Mouse (Mus musculus) thymus, postnatal 10 days (tissue): ENCODE data around the gene Cdip1.
"Not testable (repeated sequence)": the region's sequence is repeated elsewhere in the genome, so short reads cannot be mapped to it uniquely, and the experiment has no call there.

Experiments used
- DNase-seq, 2 experiments: peaks; one replicate each; pipeline ENCODE4 v3.0.0; 2021; ENCODE audit warnings: low spot score in 2 of 2

Cdip1 gene

DNA sequence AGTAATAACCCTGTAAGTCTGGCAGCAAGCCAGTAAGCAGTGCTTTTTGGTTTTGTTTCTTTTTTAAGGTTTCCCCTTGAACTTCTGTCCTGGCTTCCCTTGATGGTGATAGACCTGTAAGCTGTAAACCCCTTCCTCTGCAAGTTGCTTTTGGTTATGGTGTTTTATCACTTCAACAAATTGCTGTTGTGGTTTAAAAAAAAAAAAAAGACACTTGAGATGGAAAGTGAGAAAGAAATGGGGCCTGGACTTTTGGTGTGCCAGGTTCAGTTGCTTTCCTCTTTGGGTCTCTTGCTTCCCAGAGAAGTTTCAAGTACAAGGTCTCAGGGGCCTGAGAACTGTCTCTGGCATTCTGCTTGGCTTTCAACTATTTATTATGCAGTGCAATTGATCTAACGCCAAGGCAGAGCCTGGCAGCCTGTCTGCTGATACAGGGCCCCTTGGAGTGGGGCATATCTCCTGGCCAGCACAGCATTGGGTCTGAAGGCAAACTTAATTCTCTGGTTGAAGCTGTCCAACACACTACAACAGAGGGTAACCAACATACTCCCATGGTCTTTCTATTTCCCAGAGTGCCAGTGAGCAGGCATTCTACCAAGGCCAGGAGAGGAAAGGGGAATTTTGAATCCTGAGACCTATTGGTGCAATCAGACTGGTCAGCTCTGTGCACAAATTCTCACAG, 16.7 kb downstream of the Cdip1 start:
- no peak for DNase-seq

DNA sequence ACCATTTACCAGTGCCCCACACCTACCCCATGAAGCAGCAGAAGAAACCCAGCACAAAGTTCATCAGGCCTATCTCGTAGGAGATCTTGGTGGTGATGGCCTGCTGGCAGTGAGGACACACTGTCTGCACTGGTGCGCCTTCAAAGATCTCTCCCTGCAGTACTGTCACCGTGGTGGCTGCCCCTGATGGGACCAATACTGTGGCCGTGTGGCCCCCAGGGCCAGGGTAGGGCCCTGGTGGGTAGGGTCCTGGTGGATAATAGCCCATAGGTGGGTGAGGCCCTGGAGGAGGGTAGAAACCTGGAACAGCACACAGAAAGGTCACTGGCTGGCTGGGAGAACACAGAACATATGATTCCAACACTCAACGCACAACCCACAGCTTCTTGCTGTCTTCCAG, 21.4 kb downstream of the Cdip1 start:
- no peak for DNase-seq

DNA sequence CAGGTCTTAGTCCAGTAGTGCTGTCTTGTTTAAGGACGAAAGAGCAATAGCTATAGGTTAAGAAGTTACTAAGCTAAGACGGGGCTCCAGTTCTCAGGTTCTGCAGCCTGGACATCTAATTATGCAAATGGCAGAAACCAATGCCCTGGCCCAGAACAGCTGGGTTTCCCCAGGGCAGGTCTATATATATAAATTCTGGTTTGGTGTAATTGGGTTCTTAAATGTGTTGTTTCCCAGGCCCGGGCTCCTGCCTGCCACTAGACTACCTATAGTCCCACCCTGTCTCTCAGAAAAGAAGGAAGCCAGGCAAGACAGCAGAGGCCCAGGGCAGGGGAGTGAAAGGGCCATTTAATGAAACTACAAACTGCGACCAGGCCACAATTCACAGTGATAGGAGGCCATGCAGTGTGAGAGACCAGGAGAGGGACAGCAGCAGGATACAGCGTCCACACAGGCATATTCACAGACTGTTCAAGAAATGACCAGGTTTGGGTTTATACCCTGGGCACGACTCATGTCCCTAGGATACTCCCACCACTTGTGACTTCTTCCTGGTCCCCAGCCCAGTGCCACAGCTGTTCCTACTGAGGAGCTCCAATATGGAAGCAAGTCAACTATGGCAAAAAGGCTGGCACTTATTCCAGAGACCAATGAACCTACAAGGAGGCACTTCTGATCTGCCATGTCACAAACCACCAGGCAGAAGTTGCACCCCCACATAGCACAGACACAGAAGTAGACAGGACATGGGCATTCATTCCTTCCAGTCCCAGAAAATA, 22.9 kb downstream of the Cdip1 start:
- DNase-seq: no peak

DNA sequence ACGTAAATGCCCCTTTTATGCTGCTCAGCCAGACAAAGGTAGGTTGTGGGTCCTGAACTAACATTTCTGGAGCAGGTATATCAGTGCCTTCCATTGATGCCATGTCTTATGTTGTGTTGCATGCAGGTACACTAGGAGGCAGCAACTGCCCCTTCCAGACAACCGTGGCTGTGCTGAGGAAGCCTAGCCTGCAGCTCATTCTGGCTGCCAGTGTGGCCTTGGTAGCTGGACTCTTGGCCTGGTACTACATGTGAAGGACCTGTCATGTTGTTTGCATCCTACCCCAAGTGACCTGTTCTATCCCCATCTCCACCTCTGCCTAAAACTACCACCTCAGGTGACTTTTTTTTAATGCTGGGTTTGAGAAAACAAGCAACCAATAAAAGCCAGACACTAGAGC, 24.2 kb downstream of the Cdip1 start:
- no peak for DNase-seq

DNA sequence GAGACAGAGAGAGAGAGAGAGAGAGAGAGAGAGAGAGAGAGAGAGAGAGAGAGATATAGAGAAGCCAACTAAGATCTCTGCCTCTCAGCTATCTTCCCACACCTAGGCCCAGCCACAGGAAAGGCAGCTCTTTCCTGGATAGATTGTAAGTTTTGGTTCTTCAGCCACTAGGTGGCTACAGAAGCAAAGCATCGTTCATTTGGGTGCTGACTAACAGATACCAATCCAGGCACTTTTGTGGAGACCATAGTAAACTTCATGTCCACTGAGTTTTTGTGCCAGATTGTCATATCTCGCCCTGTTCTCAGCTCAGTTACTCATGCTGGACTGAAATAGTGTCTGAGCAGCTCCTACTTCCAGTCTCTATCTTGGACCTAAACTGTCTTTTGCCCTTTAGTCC, 26.8 kb downstream of the Cdip1 start:
- DNase-seq: peak; percentile 7 to 57

DNA sequence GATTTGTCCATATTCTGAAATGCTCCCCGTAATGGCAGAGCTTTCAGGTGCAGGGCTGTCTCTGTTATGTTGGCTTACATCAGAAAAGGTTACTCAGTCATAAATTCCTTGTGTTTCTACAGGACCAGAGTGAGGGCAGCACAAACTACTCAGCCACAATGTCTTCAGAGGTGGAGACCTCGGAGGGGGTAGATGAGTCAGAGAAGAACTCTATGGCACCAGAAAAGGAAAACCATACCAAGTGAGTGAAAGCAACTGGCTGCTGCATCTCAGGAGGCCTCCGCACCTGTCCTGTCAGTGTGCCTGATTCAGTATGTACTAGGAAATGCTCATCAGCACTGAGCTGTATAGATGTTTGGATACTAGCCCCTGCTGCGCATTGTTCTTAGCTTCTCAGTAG, 27.7 kb downstream of the Cdip1 start:
- DNase-seq: no peak

DNA sequence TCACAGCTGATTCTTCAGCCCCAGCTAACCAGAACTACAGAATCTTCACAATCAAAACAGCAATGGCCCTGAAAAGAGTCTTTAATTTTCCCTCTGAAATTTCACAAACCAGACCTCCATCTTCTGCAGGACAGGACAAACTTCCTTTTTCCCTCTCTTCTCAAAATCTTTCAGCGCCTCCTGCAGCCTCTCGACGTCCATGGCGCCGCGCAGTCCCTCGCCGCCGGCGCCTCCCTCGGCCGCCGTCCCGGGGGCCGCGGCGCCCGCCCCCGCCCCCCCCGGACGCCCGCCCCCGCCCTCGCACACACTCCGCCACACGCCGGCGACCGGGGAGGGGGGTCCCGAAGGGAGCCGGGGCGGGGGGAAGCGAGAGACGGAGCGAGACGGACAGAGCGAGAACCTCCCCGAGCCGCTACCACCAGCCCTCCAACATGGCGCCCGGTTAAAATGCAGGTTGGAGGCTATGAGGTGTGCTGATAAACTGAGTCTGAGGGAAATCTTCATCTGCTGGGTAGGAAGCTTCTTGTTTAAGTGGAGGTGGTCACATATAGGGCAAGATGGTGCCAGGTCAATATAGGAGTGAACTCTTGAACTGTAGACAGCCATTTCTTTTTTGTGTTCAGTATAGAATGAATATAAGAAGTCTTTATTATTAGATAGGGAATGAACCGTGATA, 33.3 kb downstream of the Cdip1 start:
- DNase-seq: not testable (repeated sequence)

DNA sequence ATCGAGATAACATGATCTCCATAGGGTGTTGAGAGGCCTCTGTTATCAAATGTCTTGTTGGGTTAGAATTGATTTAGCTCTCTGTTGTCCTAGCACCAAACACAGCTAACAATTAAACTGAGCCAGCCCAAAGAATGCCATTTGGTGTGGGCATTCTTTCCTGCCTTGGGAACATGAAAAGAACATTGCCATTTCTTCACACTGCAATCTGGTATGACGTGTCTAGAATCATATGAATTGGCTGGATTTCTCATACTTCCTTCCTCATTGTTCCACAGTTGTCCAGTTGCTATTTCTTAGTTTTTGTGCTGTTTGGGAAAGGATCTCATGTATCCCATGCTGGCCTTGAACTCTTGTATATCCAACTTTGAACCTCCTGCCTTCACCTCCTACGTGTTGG, 36.0 kb downstream of the Cdip1 start:
- DNase-seq: no peak

DNA sequence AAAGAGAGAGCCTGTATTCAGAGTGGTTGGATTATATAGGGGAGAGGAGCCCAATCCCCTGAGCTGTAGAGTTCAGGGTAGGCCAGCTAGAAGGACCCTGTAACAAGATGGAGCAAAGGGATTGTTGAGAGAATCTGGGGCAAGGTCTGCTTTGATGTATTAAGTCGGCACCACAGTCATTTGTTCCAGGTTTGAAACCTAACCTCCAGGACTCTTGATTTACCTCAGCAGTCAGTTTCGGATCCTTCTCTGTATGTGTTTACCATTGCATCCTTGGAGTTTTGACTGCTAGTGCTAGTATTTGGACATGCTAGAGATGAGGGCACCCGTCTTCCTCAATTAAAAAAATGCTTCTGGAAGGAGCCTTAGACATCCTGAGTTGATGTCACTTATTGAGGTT, 37.9 kb downstream of the Cdip1 start:
- DNase-seq: no peak

DNA sequence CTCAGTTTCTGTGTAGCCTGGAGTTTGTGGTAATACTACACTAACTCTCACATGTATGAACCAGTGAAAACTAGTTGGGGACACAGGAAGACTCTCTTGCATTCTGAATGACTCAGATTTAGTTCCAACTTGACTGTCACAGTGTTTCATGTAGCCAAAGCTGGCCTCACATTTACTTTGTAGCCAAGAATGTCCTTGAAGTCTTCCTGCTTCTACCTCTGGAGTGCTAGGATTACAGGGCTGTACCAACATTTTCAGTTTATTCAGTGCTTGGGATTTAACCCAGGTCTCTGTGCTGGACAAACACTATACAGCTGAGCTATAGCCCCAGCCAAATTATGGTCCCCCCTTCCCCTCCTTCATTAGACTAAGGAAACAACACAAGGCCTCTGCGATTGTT, 47.9 kb downstream of the Cdip1 start:
- DNase-seq: no peak

DNA sequence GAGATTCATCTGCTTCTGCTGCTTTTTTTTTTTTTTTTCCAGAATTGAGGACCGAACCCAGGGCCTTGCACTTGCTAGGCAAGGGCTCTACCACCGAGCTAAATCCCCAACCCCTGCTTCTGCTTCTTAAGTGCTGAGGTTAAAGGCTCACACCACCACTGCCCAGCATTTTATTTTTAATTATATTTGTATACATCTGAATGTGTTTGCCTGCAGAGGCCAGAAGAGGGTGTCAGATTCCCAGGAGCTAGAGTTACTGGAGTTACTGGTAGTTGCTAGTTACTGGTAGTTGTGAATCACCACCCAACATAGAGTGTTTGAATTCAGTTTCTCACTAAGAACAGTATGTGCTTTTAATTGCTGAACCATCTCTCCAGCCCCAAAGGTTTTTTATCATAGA, 50.1 kb downstream of the Cdip1 start:
- no peak for DNase-seq

DNA sequence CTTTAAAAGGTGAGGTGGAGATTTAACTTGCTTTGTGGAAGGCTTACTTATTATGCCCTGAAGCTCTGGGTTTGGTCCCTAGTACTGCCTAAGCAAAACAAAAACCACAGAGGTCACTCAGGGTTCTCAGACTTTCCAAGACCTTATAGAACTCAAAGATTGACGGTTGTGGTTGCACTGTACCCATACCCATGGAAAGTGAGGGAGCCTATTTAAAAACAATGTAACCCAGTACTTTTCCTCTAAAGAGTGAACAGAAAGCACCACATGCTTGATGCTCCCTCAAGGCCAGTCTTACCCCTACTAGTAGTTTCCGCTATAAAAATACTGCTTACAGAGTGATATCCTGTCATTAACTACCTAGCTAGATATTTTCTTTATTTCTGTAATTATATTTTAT, 53.8 kb downstream of the Cdip1 start:
- DNase-seq: no peak

DNA sequence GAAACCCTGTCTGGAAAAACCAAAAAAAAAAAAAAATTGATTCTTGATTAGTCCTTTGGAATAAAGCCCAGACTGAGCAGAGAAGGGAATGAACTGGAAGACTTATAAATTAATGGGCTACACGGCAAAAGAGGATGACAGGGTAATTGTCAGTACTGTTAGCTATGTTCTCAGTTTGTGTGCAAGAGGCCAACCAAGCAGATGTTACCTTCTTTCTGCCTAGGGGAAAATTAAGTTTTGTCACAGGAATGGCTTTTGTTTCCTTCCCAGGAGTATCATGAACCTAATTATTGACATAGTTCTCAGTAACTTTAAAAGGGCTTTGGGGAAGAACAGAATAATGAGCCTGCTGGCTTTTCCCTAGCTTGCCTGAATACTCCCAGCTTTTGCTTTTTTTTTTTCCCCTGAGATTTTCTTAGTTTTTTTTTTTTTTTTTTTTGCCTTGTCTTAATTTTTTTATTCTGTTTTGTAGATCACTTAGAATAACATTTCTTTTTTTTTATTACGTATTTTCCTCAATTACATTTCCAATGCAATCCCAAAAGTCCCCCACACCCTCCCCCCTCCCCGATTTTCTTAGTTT, 59.2 kb downstream of the Cdip1 start:
- DNase-seq: no peak

DNA sequence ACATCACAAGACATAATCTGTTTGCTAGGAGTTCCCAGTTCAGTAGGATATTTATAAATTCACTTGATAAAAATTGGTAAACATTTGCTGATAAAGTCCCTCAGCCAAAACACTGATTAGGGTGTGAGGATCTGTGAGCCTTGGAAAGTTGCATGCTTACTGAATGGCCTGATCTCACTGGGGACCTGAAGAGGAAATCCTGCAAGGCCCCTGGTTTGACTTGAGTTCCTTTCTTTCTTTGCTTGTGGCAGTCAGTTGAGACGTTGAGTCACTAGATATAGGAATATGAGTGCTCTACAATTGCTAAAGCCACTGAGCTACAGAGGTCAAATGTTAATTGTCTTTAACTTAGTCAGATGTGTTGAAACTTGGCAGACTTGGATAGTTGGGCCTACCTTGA, 62.1 kb downstream of the Cdip1 start:
- DNase-seq: no peak

DNA sequence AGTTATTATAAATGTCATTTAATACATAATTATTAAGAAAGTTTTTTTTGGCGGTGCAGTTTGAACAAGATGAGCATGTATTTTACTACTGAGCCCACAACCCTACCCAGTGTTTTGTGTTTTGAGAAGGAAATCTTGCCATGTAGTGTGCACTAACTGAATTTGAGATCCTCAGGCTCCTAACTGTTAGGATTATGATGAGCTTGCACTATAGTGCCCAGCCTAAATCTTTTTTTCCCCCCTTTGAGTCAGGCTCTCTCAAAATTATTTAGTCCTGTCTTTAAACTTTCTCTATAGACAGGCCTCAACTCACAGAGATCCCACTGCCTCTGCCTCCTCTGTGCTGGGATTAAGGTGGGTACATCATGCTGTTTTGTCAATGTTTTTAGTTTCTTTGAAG, 62.6 kb downstream of the Cdip1 start:
- no peak for DNase-seq

DNA sequence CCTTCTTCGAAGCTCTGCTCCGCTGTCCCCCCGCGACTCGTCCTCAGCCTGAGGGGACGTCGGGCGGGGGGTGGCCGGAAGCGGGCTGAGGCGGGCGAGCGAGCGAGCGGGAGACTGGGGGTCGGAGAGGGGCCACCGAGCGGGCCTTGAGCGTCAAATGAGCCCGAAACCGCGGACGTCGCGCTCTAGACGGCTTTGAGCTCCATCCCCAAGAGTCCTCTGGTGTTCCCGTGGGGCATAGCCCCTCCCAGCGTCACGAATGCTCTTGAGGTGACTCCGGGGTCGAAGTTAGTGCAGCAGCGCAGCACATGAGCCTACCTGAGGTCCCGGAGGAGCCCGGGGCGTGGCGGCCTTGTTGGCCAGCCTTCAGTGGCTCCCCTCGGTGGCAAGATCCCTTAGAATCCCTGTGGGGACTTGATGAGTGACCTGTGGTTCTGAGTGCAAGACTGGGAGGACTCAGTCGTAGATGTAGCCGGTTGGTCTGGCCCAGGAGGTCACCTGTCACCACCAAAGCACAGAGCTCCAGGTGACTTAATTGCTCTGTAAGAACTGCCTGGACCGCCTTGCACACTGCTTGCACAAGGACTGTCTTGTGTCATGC, 63.5 kb downstream of the Cdip1 start:
- DNase-seq: no peak

DNA sequence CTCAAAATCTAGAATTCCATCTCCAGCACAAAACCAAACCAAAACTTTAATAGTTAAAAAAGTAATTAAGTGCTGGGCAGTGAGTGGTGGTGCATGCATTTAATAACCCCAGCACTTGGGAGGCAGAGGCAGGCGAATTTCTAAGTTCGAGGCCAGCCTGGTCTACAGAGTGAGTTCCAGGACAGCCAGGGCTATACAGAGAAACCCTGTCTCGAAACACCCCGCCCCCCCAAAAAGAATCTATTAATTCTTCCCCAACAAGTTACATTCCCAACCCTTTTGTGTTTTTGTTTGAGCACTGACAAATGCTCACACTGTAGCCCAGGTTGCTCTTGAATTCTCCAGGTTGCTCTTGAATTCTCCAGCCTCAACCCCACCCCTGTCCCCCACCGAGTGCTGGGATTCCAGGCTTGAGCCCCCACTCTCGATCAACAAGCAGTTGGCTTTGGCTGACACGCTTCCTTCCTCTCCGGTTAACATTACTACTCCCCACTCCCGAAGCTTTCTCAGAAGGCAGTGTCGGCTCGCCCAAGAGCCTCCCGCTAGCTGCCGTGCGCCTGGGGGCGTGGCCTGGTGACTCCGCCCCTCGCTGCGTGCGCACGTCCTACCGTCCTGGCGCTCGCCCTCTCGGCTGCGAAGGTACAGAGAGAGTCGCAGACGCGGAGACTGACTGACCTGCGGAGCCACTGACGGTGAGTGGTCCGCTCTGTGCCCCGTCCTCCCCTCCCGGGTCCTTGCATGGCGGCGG, 64.1 kb downstream of the Cdip1 start, which contains the start of gene Hmox2:
Hmox2 (plus strand) TSS at position 582 of the 748 bp plus-strand sequence.
- DNase-seq: peak; percentile 90 to 97

DNA sequence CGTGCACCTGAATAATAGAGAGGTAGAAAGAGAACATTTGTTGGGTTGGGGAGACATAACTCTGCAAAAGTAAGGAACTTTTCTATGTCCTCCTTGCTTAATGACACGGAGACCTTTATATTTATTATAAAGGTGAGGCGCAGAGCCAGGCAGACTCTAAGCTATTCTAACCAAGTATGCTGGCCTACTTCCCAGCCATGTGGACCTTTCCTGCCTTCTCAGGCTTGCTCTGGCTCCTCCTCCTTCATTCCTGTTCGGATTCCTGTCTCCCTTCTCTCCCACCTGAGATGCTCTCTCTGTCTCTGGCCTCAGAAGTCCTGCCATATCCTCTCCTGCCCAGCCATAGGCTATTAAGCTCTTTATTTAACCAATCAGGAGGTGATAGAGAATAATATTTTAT, 64.8 kb downstream of the Cdip1 start:
- DNase-seq: no peak

DNA sequence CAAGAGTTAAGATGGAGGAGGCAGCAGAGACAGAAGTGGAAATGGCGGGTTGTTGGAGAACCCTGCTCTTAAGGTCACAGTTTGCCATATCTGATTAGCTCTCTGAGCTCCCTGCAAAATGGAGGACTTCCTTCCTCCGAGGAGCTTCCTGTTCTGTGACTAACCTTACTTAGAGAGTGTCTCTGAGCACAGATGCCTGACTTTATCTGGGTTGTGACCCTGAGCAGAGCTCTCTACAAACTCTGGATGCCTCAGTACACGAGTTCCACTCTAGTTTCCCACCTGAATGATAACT, 67.2 kb downstream of the Cdip1 start:
- DNase-seq: peak in 1 of 2 experiments; percentile 22

DNA sequence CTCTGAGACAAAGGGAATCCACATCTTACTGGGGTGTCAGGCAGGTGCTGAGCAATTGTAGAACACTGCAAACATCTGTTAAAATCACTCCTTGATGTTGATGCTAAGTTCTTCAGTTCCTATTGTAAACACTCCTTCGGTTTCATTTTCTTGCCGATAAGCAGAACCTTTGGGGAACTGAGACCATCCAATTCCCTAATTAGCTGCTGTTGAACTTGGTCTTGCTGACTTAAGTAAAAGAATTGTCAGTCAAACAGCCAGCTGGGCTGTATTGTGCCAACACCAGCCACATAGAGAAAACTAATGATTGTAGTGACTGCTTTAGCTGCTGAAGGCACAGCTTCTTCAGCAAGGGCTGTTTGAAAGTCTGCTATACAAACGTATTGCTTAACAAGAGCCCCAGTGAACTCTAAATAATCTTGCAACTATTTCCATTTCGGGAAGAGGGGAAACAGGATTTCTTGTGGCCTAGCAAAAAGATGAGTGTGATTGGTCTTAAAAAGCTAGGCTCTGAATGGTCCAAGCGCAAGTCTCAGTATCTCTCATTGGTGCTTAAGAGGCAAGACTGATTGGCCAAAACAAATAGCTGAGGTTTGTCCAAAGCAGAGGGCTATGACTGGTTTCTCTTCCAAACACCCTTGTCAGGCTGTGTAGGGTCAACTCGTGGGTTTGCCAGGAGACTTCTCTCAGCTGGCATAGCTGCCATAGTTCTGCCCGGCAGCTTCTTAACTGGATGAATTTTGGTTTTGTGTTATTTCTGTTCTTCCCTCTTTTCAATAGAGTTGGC, 67.8 kb downstream of the Cdip1 start:
- DNase-seq: peak in 1 of 2 experiments; percentile 29
